Mouse (Mus musculus): ENCODE data around the gene 1700014D04Rik.
"Not testable (repeated sequence)": the region's sequence is repeated elsewhere in the genome, so short reads cannot be mapped to it uniquely, and the experiment has no call there.

Gene 1700014D04Rik

GRCm38 (mm10) chr13:59746711-59747110, at the start of gene 1700014D04Rik:
1700014D04Rik (minus strand) TSS chr13:59746752.
- no peak for DNase-seq (ENCODE audit: low spot score in 2 of 2)

GRCm38 (mm10) chr13:59795807-59796465, 49.4 kb upstream of the 1700014D04Rik start:
- peak; percentile 61 to 77 for DNase-seq (ENCODE audit: low spot score in 2 of 2)

- DNase-seq (ENCODE audit: low spot score in 2 of 2) = no peak
These were observed 48.2 kb upstream of the 1700014D04Rik start for GRCm38 (mm10) chr13:59794786-59795185.

GRCm38 (mm10) chr13:59782145-59782544, 35.6 kb upstream of the 1700014D04Rik start, which contains the start of gene Gm49354:
Gm49354 (minus strand) TSS chr13:59782245.
- no peak for DNase-seq (ENCODE audit: low spot score in 2 of 2)

GRCm38 (mm10) chr13:59779744-59780264, 33.3 kb upstream of the 1700014D04Rik start:
- not testable (repeated sequence) for DNase-seq (ENCODE audit: low spot score in 2 of 2)

- no peak for DNase-seq (ENCODE audit: low spot score in 2 of 2)
These were observed 32.7 kb upstream of the 1700014D04Rik start for GRCm38 (mm10) chr13:59779213-59779612.

- no peak for DNase-seq (ENCODE audit: low spot score in 2 of 2)
These were observed 28.6 kb upstream of the 1700014D04Rik start for GRCm38 (mm10) chr13:59775168-59775567.

- DNase-seq (ENCODE audit: low spot score in 2 of 2) = peak; percentile 63 to 83
These were observed 24.7 kb upstream of the 1700014D04Rik start for GRCm38 (mm10) chr13:59771257-59771656.

- peak in 1 of 2 experiments; percentile 45 for DNase-seq (ENCODE audit: low spot score in 2 of 2)
These were observed 24.3 kb upstream of the 1700014D04Rik start for GRCm38 (mm10) chr13:59770847-59771246.

GRCm38 (mm10) chr13:59770164-59770562, 23.6 kb upstream of the 1700014D04Rik start:
- peak; percentile 90 to 94 for DNase-seq (ENCODE audit: low spot score in 2 of 2)

GRCm38 (mm10) chr13:59769296-59770163, 23.0 kb upstream of the 1700014D04Rik start, which contains the start of gene Isca1:
Isca1 (minus strand) TSS chr13:59769810.
- peak; percentile 99 to 100 for DNase-seq (ENCODE audit: low spot score in 2 of 2)

GRCm38 (mm10) chr13:59768531-59768930, 22.0 kb upstream of the 1700014D04Rik start:
- peak; percentile 39 to 49 for DNase-seq (ENCODE audit: low spot score in 2 of 2)

GRCm38 (mm10) chr13:59766786-59767515, 20.4 kb upstream of the 1700014D04Rik start:
- DNase-seq (ENCODE audit: low spot score in 2 of 2) = no peak

- peak in 1 of 2 experiments; percentile 49 for DNase-seq (ENCODE audit: low spot score in 2 of 2)
These were observed 16.2 kb upstream of the 1700014D04Rik start for GRCm38 (mm10) chr13:59762791-59763190.

- no peak for DNase-seq (ENCODE audit: low spot score in 2 of 2)
These were observed 10.4 kb upstream of the 1700014D04Rik start for GRCm38 (mm10) chr13:59756906-59757305.

GRCm38 (mm10) chr13:59750310-59750709, 3.8 kb upstream of the 1700014D04Rik start:
- no peak for DNase-seq (ENCODE audit: low spot score in 2 of 2)

GRCm38 (mm10) chr13:59746164-59746563, 388 bp downstream of the 1700014D04Rik start:
- no peak for DNase-seq (ENCODE audit: low spot score in 2 of 2)

GRCm38 (mm10) chr13:59745462-59745861, 1.1 kb downstream of the 1700014D04Rik start:
- DNase-seq (ENCODE audit: low spot score in 2 of 2) = no peak

- DNase-seq (ENCODE audit: low spot score in 2 of 2) = peak in 1 of 2 experiments; percentile 73
These were observed 4.9 kb downstream of the 1700014D04Rik start for GRCm38 (mm10) chr13:59741697-59742096.

GRCm38 (mm10) chr13:59741096-59741495, 5.5 kb downstream of the 1700014D04Rik start:
- DNase-seq (ENCODE audit: low spot score in 2 of 2) = no peak

GRCm38 (mm10) chr13:59739397-59739796, 7.2 kb downstream of the 1700014D04Rik start:
- peak; percentile 50 to 61 for DNase-seq (ENCODE audit: low spot score in 2 of 2)

All from spleen, postnatal 10 days (tissue).